Mouse (Mus musculus) induced T-regulatory cell, adult 2 months (primary cell): ENCODE data around the gene Kif18b.

ENCODE experiments used
- DNase-seq: peaks from one replicate; pipeline ENCODE4 v3.0.0-alpha.2; 2012; ENCODE audit warnings: low read depth

The Kif18b gene

DNA sequence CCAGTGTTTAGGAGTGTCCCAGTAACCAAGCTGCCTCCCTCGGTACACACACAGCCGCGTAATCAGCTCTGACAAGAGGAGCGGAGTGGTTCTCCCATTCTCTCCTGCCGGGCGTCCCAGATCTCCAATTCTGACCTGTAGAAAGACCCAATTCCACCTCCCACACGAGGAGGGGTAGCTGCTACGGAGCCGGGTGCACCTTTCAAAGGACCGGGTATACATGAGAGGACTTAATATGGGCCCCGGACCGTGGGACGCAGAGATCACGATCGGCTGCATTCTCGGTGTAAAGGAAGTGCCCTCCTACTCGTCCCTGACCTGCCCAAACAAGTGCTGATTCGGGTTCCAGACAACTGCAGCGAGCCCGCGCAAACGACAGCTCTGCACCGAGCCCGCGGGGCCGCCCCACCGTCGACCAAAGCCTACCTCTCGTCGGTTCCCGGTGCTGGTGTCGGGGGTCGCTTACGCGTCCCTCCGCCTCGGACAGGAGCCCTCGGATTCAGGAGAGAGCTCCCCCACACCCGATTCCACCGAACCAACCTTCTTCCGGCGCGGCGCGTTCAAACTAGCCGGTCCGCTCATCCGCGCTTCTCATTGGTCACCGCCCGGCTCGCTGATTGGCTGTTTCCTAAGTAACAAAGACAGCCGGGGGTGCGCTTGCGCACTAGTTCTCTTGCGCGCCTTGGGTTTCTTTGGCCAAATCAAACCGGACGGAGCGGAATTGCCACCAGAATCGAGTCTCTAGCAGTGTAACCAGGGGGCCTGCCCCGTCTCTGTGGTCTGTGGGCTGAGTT lies at the start of gene Kif18b:
Kif18b (minus strand) TSS at position 568 of the 794 bp plus-strand sequence.
- DNase-seq = peak; percentile 98

DNA sequence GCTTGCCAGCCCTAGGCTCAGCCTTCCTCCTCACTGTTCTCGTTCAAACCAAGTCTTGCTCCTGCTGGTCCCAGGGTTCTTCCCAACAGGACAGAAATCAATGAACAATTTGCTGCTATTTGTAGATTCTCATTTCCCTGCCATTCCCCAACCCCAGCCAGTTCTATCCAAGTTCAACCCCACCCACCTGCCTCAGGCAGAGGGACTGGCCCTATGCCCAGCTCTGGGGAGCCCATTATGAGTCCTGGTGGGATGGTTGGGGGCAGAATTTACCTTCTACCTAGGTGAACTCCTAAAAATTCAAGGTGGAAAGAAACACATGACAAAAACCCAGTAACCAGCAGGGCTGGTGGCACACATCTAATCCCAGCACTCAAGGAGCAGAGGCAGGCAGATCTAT lies 47.4 kb upstream of the Kif18b start:
- DNase-seq = no peak

DNA sequence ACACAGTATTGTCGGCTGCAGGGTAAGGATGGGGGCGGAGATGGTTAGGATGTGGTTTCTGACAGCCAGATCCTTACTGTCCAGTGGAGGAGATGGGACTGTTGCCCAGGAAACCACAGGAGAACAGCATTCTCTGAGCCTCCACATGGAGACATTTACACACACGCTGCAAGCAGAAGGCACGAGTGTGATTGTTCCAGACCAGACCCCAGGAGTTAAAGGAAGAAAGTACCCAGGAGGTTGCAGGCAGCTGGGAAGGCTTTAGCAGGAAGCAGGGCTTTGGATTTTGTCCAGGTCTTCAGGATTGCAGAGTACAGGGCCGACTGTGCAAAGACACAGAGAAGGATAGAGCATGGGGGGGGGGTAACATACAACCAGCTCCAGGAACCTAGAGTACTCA lies 46.7 kb upstream of the Kif18b start:
- DNase-seq = no peak

DNA sequence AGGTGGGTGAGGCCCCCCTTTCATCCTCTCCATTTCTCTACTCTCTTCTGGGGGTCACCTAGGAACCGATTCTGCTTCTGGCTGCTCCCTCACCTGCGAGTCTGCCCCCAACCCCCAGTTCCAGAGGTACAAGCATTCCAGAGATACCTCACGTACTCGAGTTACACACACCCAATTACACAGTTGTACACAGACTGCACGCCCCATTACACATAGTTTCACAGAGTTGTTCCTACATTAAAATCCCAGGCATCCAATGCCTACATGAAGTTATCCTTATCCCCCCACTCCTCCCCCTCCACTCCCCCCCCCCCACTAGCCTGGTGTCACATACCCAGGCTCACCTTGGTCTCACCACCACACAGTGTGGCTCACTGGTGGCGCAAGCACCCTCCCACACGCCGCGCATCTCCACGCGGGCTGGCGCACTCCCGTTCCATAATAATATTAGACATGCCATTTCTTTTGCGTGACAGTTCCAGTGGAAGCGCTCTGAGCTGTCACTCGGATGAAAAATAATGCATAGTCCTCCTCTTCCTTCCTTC lies 39.7 kb upstream of the Kif18b start:
- no peak for DNase-seq

DNA sequence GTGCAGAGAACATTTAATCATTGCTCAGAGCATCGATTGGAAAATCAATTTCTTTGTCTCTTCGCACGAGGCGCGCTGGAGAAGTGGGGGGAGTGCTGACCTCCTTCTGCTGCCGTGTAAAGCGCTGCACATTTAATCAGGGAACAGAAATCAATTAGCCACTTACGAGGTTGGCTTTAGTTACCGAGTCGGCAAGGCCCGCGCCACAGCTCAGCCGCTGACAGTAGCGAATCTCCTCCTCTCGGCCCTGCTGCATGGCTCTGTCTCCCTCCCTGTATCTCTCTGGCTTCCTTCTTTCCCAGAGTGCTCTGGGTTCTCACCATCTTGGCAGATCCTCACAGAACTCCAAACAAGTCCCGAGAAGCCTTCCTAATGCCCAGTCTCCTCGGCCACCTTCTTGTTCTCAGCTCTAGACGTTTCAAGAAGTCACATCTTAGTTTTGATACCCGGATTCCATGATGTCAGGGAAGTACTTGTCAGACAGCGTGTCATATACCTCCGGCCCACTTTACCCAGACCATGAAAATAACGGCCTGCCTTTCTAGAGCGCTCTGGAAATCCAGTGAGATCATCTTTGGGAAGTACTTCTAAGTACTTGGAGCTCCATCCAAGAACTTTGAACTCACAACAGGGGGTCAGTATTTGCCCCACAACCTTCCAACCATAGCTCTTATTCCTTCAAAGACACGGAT lies 39.1 kb upstream of the Kif18b start:
- no peak for DNase-seq

DNA sequence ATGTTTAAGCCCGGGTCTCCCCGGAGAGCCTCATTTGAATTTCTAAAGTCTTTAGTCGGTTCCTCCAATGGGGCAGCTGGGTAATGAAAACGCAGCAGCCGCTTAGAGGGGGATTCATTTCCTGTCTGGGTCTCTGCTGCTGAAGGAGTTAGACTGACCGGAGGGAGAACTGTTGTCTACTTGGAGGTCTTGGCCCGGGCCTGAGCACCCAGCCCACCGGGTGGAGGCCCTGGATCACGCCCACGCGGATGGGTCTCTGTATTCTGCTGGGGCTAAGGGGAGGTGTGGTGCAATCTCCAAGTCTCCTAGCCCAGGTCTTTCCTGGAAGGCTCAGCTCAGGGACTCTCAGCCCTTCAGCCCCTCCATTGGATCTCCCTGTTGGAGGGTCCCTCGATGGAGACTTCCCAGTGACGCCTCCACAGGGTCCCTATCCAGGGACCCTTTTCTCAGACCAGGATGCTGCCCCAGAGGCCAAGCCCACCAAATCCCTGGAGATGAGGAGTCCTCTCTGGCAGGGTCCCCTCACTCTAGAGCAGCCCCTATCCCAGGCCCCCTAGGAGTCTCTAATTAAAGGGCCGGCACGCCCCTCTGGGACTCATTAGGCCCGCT lies 38.4 kb upstream of the Kif18b start:
- DNase-seq = no peak

DNA sequence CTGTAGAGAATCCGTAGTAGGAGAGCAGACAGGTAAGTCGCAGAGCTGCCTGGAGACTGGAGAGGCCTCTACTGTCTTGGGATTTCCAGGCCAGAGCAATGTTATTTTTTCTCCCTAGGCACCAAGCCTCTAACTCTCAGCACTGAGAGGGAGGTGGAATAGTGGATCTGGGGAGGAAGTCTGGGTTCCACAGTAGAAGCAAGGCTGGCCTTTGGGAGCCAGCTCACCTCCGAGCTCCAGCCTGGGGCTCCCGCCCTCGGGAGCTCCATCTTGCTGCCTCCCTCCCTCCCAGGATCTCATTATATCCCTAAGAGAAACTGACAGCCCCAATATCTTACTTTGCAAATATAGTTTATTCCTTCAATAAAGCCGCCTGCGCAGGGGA lies 37.9 kb upstream of the Kif18b start:
- no peak for DNase-seq

DNA sequence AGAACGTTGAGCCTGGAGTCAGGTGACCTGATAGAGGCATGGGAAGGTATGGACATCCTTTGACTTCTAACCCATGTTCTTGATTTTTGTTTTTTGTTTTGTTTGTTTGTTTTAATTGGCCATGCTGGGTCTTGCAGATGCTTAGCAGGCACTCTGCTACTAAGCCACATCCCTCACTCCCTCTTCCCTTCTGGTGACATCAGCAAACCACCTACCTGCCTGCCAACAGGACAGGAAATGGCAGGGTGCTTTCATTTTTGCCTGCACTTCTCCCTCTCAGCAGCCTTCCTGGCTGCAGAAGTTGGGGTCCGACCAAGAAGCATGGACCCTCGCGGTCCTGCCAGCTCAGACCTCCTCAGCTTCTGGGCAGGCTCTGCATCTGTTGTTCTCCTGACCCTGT lies 36.2 kb upstream of the Kif18b start:
- DNase-seq = peak; percentile 56

DNA sequence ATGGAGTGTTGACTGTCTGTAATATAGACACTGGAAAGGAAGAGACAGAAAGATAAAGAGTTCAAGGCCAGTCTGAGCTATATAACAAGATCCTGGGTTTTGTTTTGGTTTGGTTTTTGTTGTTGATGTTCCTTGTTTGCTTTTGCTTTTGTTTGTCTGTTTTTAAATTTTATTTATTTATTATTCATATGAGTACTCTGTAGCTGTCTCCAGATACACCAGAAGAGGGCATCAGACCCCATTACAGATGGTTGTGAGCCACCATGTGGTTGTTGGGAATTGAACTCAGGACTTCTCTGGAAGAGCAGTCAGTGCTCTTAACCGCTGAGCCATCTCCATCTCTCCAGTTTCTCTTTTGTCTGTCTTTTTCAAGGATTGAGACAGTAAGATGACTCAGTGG lies 33.9 kb upstream of the Kif18b start:
- DNase-seq = no peak

DNA sequence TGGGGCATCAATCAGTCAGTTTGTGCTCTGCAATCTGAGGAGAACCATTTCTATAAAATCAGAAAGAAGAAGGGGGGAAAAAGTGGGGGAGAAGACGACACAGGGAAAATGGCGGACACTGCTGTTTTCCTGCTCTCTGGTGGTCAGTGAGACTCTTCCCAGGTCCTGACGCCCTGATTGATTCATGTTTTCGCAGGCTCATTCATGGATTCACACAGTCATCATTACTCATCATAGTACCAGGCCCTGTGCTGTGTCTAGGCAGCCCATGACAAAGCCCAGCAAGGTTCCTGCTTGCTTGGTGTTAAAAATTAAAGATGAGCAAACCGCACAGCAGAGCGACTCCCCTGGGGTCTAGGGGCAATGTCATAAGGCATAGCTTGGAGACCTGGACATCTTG lies 33.5 kb upstream of the Kif18b start:
- no peak for DNase-seq

DNA sequence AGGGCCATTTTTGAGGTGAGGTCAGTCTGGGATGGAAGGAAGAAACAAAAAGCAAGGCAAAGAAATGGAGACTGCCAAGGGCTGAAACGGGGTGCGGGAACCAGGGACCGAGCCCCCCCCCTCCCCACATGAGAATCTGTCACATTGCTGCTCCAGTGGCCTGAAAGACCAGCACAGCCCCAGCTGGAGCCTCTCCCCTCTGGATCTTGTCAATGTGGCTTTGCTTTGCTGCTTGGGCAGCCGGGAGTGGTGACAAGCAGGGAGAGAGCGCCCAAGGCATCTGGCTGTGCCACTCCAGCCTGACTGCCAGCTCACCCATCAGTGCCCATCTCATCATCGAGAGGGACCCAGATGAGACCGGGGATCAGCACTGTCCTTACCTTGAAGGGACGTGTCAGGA lies 32.8 kb upstream of the Kif18b start:
- no peak for DNase-seq

DNA sequence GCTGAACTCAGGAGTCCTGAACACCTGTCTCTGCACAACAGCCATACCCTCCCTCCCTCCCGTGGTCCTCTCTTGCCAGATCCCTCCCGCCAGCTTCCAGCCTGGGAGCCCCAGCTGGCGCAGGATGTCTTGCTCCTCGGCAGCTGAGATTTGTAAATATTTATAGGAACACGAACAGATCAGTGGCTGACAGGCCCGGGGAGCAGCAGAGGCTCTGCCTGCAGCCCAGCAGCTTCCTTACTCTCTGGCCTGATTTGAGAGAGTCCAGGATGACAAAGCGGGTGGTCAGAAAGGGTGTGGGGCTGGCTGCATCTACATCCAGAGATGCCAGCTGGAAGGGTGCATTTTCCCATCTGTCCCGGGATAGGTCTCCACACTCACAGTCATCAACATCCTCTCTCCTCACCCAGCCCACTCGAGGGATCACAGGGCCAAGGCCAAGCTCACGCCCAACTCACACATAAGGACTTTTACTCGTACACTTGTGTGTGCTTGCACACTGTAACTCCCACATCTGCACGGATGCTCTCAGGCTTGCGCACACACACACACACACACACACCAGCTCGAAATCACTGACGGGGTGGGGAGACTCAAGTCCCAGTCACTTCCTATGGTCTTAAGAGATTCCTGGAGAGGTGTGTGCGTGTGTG lies 32.2 kb upstream of the Kif18b start:
- no peak for DNase-seq

DNA sequence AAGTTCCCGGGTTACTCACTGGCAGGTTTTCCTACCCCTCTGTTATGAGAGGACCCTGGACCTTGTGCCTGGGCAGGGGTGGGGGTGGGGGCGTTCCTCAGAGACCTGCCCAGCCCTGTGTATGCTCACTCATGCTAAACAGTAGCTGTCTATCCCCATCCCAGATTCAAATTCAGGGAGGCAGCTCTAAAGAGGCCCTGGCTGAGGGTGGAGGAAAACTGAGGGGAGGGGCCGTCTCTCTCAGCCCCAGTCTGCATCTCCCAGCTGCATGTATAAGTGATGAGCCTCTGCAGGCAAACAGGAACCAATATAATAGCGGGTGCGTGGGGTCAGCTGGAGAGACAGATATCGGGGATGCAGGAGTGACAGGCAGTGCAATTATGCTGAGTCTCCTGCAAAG lies 28.0 kb upstream of the Kif18b start:
- DNase-seq = no peak

DNA sequence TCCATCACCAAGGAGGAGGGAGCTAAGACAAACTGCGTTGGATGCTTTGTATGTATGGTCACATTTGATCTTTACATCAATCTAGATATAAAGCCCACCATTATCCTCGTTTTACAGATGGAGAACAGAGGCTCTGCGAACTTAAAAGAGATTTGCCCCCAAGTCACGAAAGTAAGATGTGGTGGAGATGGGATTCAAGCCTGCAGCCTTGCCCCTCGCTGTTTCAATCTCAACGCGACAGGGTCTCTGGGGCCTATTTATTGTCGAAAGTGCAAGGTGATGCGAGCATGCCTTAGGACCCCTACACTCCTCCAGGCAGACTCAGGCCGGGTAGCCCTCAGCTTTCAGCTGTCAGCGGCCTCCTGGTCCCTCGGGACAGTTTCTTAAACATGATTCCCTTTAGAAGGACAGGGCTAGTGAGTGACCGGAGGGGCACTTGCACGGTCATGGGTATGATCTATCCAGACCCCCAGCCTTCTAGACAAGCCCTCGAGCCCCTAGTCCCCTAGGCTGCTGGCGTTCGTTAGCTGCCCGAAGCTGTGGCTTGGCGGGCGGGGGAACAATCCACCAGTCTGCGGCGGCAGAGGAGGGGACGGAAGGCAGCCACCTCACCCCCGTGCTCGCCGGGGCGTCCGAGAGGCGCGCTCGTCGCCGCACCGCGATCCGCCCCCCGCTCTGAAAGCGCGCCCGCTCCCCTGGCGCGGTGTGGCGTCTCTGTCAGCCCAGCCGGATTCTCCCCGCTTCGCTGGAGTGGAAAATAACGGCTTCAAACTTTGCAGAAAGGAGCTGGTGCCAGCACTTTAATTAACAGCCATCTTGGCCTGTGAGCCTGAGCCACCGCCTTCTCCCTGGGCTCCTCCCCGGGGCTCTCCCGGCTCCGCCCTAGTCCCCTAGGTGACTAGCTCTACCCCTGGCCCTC lies 23.4 kb upstream of the Kif18b start:
- peak; percentile 56 for DNase-seq

DNA sequence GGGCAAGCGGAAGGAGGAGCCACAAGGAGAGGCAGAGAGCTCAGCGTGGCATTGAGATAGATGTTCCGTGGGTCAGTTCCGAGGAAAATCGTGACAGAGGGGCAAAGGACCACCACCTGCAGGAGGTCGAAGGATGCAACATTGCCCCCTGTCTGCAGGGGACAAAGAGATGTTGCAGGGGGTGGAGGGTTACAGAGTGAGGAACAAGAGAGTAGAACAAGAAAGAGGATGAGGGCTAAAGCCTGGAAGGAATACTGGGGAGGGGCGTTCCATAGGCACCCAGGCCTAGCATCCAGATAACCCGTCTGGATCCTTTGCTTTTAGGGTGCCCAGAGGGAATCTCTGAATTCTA lies 22.0 kb upstream of the Kif18b start:
- DNase-seq = no peak

DNA sequence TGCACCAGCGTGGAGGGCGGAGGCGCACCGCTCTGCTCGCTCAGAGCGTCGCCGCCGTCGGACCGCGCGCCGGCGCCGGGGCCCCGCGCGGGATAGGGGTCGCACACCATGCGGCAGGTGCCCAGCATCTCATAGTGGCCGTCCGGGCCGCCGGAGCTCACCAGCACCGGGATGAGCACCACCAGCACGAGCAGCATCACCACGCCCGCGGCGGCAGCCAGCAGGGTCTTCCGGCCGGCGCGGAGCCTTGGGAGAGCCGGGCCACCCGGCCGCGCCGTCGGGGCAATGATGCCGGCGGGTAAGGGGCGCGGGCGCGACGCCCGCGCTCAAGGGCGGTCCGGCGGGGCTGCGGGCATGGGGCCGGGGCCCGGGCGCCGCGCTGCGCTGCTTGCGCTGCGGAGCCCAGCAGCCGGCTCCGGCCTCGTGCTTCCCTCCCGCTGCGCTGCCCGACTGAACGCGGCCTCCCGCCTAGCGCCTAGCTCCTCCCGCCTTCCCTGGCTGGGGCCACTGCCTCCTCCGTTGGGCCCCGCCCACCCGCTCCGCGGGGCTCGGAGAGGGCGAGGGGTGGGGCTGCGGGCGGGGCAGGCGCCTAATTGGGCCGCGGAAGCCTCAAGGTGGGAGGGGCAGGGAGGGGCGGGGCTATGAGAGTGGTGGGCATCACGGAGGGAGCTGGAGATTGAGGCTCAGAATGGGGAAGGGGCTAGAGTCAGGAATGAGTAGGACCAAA lies 21.5 kb upstream of the Kif18b start, which contains the start of gene C1ql1:
C1ql1 (minus strand) TSS at position 424 of the 727 bp plus-strand sequence.
- DNase-seq = peak; percentile 87

DNA sequence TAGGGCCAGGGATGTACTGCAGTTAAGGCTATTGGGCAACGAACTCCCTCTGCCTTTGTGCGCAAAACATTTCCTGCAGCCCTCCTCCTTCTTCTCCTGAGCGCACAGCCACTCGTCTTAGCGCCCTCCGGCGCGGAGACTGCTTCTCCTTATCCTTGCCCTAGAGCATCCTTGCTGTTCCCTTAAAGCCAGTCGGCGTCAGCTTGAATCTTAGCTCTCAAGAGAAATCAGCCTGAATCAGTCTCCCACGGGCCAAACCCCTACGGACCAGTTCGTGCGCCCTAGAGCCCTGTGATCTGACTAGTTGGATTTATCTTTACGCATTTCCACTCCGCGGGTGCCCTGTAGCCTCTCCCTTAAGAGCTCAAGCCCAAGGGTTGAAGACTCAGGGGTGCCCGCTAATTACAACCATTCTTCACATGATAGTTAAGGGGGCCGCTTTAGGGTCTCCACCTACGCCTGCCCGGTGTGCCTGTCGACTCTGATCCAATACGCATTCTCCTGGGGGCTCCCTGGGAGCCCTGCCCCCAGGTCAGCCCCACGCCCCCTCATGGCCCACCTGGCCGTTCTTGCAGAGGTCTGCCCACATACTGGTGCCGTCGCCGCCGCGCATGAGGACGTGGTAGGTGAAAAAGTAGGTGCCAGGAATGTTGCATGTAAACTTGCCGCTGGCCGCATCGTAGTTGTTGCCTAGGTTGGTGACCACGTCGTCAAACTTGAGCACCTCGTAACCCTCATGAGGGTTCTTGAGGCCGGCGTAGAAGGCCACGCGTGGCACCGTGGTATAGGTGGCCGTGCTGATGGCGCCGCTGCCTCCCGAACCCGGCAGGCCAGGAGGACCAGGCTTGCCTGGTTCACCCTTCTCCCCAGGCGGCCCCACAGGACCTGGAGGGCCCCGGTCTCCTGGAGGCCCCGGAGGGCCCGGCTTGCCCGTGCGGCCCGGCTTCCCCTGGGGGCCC lies 20.7 kb upstream of the Kif18b start:
- DNase-seq = peak; percentile 33

DNA sequence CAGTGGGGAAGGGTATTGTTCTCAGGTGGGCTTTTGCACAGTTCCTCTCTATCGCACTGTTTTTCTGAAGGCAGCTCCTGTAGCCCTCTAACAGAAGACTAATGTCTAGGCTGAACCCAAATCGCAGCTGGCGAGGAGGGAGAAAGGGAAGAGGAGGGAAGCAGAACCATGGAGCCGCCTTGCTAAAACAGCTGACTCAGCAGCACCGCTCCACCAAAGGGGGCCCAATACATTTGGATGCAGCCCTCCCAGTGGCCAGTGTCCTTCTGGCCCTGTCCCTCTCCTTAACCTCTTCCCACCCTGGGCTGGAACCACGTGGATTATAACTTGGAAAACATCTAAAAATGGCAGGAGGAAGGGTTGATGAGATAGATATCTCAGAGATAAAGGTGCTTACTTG lies 16.3 kb upstream of the Kif18b start:
- DNase-seq = no peak

DNA sequence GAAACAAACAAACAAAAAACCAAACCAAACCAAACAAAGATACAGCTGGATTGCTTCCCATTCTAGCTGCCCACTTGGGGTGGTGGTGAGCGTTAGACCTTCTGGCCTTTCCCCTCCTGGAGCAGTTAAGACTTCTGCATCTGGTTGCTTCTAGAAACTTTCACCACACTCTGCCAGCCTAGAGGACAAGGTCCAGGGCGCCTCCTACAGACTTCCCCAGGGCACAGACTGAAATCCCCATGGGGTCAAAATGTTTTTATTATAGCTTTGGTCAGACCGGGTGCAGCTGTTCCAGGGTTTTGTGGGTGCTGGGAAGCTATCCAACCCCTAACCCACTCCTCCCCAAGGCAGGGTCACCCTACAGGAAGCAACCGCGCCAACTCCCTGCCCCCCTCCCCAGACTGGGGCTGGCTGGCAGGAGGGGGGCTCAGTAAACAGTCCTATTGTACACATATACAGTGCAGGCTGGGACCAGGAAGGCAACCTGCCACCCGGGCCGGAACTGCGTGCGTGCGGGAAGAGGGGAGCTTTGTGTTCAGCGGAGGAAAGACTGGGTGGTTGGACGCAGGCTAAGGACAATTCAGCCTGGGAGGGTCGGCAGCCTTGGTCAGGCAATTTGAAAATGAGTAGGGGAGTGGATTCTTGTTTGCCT lies 14.2 kb upstream of the Kif18b start:
- DNase-seq = no peak
